Comparison of ENCODE assay signal across 27 mouse cellular contexts in the genomic region with DNA sequence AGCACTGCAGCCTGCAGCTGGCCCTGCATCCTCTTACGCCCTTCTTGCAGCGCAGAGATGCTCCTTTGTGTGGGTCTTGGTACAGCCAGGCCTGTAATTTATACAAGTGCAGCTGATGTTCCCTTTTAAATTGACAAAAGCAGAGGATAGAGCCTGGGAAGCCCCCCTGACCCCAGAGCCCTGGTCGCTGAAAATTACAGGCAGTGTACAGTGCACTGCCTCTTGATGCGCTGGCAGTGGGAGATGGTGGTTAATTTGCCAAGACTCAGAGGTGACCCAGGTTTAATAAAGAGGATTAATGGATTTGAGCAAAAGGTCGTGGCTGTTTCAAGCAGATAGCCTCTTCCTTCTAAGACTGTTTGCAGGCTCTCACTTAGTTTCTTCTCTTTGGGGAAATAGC. TPM values are rescaled to one million over a fixed set of nuclear protein-coding genes. Genes with fewer than 3 reads are reported as not detected.
A peak's percentile ranks its signal among the peaks of the same experiment; 100 is the strongest.
DNase-seq lines count a peak whose midpoint lies in the region; ATAC-seq and TF ChIP-seq lines count a peak whose summit lies in the region.
"Had no signal": no experiment of that assay in that cellular context is flagged by ENCODE, and none has a peak within 500 bp of the region (broad histone marks: within the 10 kb centered on the region; RNA-seq: fewer than 3 reads in every experiment).

No protein-coding gene starts in this region.

- no peaks in the 10 kb centered on the region for H3K27me3 ChIP-seq in hindbrain, postnatal 0 days (ENCODE audit: insufficient read depth, low read length)
- H3K27me3 ChIP-seq in hindbrain, embryonic 16.5 days (replicated peaks; ENCODE audit: control insufficient read depth, insufficient read depth, low read length), result no peaks in the 10 kb centered on the region
- H3K27me3 ChIP-seq in midbrain, embryonic 12.5 days, result no peaks in the 10 kb centered on the region
- H3K27me3 ChIP-seq in midbrain, embryonic 15.5 days (replicated peaks), result no peaks in the 10 kb centered on the region
- H3K27me3 ChIP-seq in midbrain, embryonic 14.5 days (ENCODE audit: control insufficient read depth, insufficient read depth, low read length), result no peaks in the 10 kb centered on the region
- H3K27me3 ChIP-seq: embryonic facial prominence, embryonic 13.5 days; forebrain, embryonic 13.5 days; heart, embryonic 12.5 days; heart, embryonic 15.5 days; hindbrain, embryonic 13.5 days had no signal

- H3K9ac ChIP-seq in hindbrain, postnatal 0 days (replicated peaks; ENCODE audit: low read length), result no peak overlapping the region
- no peak overlapping the region for H3K9ac ChIP-seq in hindbrain, embryonic 16.5 days (ENCODE audit: low read depth, low read length)
- H3K9ac ChIP-seq in midbrain, embryonic 12.5 days (replicated peaks), result no peak overlapping the region
- H3K9ac ChIP-seq in midbrain, embryonic 15.5 days, result no peak overlapping the region
- H3K9ac ChIP-seq in midbrain, embryonic 14.5 days (replicated peaks; ENCODE audit: low read length), result no peak overlapping the region
- H3K9ac ChIP-seq: embryonic facial prominence, embryonic 13.5 days; forebrain, embryonic 13.5 days; heart, embryonic 12.5 days; heart, embryonic 15.5 days; hindbrain, embryonic 13.5 days had no signal

- TF ChIP-seq CTCF in hindbrain, postnatal 0 days (IDR thresholded peaks at IDR 0.05; ENCODE audit: low read depth), result no peak

- H3K36me3 ChIP-seq in hindbrain, postnatal 0 days (ENCODE audit: insufficient read depth, low read length), result no peaks in the 10 kb centered on the region
- no peaks in the 10 kb centered on the region for H3K36me3 ChIP-seq in hindbrain, embryonic 16.5 days (ENCODE audit: control insufficient read depth, insufficient read depth, low read length)
- H3K36me3 ChIP-seq in midbrain, embryonic 12.5 days, result no peaks in the 10 kb centered on the region
- no peaks in the 10 kb centered on the region for H3K36me3 ChIP-seq in midbrain, embryonic 15.5 days (replicated peaks)
- no peaks in the 10 kb centered on the region for H3K36me3 ChIP-seq in midbrain, embryonic 14.5 days (ENCODE audit: control insufficient read depth, insufficient read depth, low read length)
- H3K36me3 ChIP-seq: embryonic facial prominence, embryonic 10.5 days; embryonic facial prominence, embryonic 13.5 days; heart, embryonic 12.5 days; heart, embryonic 15.5 days; hindbrain, embryonic 10.5 days; hindbrain, embryonic 13.5 days had no signal

- H3K4me3 ChIP-seq in hindbrain, postnatal 0 days (ENCODE audit: low read length), result no peak overlapping the region
- no peak overlapping the region for H3K4me3 ChIP-seq in hindbrain, embryonic 16.5 days (ENCODE audit: low read length)
- no peak overlapping the region for H3K4me3 ChIP-seq in midbrain, embryonic 12.5 days
- H3K4me3 ChIP-seq in midbrain, embryonic 15.5 days, result no peak overlapping the region
- no peak overlapping the region for H3K4me3 ChIP-seq in midbrain, embryonic 14.5 days (replicated peaks; ENCODE audit: low read depth, low read length)
- H3K4me3 ChIP-seq: embryonic facial prominence, embryonic 10.5 days; embryonic facial prominence, embryonic 13.5 days; erythroblast, embryonic 14.5 days; forebrain, embryonic 13.5 days; heart, embryonic 12.5 days; heart, embryonic 15.5 days; hindbrain, embryonic 10.5 days; hindbrain, embryonic 13.5 days had no signal

- peaks cover 4% of the 10 kb centered on the region; the same call in 1 of the 2 replicates for H3K4me1 ChIP-seq in hindbrain, postnatal 0 days (ENCODE audit: insufficient read depth, low read length)
- H3K4me1 ChIP-seq in hindbrain, embryonic 16.5 days (ENCODE audit: control insufficient read depth, insufficient read depth, low read depth, low read length), result no peaks in the 10 kb centered on the region
- H3K4me1 ChIP-seq in midbrain, embryonic 12.5 days, result peaks cover 4% of the 10 kb centered on the region; the same call in 1 of the 2 replicates
- H3K4me1 ChIP-seq in midbrain, embryonic 15.5 days, result no peaks in the 10 kb centered on the region
- H3K4me1 ChIP-seq in midbrain, embryonic 14.5 days (ENCODE audit: control insufficient read depth, insufficient read depth, low read length), result no peaks in the 10 kb centered on the region
- H3K4me1 ChIP-seq: embryonic facial prominence, embryonic 13.5 days; forebrain, embryonic 13.5 days; heart, embryonic 12.5 days; heart, embryonic 15.5 days had no signal

- 54% methylated on average over 5 of the region's 5 CpGs for WGBS in hindbrain, postnatal 0 days
- WGBS in hindbrain, embryonic 16.5 days, result 58% methylated on average over 5 of the region's 5 CpGs
- 45% methylated on average over 5 of the region's 5 CpGs for WGBS in midbrain, embryonic 12.5 days
- 48% methylated on average over 5 of the region's 5 CpGs for WGBS in midbrain, embryonic 15.5 days
- 53% methylated on average over 5 of the region's 5 CpGs for WGBS in midbrain, embryonic 14.5 days

- no peaks in the 10 kb centered on the region for H3K9me3 ChIP-seq in hindbrain, postnatal 0 days (ENCODE audit: low read length)
- no peaks in the 10 kb centered on the region for H3K9me3 ChIP-seq in hindbrain, embryonic 16.5 days (ENCODE audit: control insufficient read depth, low read length)
- no peaks in the 10 kb centered on the region for H3K9me3 ChIP-seq in midbrain, embryonic 12.5 days
- H3K9me3 ChIP-seq in midbrain, embryonic 15.5 days, result no peaks in the 10 kb centered on the region
- no peaks in the 10 kb centered on the region for H3K9me3 ChIP-seq in midbrain, embryonic 14.5 days (ENCODE audit: control insufficient read depth, low read length)
- H3K9me3 ChIP-seq: embryonic facial prominence, embryonic 10.5 days; embryonic facial prominence, embryonic 13.5 days; forebrain, embryonic 13.5 days; heart, embryonic 12.5 days; heart, embryonic 15.5 days; hindbrain, embryonic 10.5 days; hindbrain, embryonic 13.5 days had no signal

- no peak overlapping the region for H3K4me2 ChIP-seq in hindbrain, postnatal 0 days (ENCODE audit: low read depth, low read length)
- no peak overlapping the region for H3K4me2 ChIP-seq in hindbrain, embryonic 16.5 days (ENCODE audit: low read length)
- H3K4me2 ChIP-seq in midbrain, embryonic 12.5 days (replicated peaks), result no peak overlapping the region
- no peak overlapping the region for H3K4me2 ChIP-seq in midbrain, embryonic 15.5 days
- no peak overlapping the region for H3K4me2 ChIP-seq in midbrain, embryonic 14.5 days (ENCODE audit: low read length)
- H3K4me2 ChIP-seq: embryonic facial prominence, embryonic 13.5 days; forebrain, embryonic 13.5 days; heart, embryonic 12.5 days; heart, embryonic 15.5 days; hindbrain, embryonic 13.5 days had no signal

- ATAC-seq in hindbrain, postnatal 0 days, result peak; percentile 24; the same call in 1 of the 2 replicates
- ATAC-seq in hindbrain, embryonic 16.5 days, result no peak
- peak; percentile 54; the same call in 1 of the 2 replicates for ATAC-seq in midbrain, embryonic 12.5 days (ENCODE audit: low FRiP score, low read depth)
- ATAC-seq in midbrain, embryonic 15.5 days (replicated peaks), result no peak
- no peak for ATAC-seq in midbrain, embryonic 14.5 days (ENCODE audit: low FRiP score, low TSS enrichment)
- ATAC-seq: CD4-positive, CD25-positive, alpha-beta regulatory T cell, adult 4 months; forebrain, embryonic 13.5 days had no signal

- no peak for DNase-seq in hindbrain, postnatal 0 days (ENCODE audit: low spot score)
- DNase-seq in midbrain, embryonic 14.5 days, result peak; percentile 23
- DNase-seq in kidney, adult 8-10 months, result no peak
- DNase-seq: adrenal gland, adult 2 months; adrenal gland, postnatal 14 days; cerebellum, adult 11-12 months; cerebellum, adult 8-10 months; cerebellum, postnatal 10 days; cerebellum, postnatal 36 days; embryo, embryonic 11 days; gastrocnemius, postnatal 25 days; heart, adult 18-20 months; heart, postnatal 10 days; heart, postnatal 36 days had no signal

- no peak overlapping the region for H3K27ac ChIP-seq in hindbrain, postnatal 0 days
- no peak overlapping the region for H3K27ac ChIP-seq in hindbrain, embryonic 16.5 days (ENCODE audit: low read depth, low read length)
- H3K27ac ChIP-seq in midbrain, embryonic 12.5 days (replicated peaks), result peak overlapping the region; percentile 52; the same call in 1 of the 2 replicates
- no peak overlapping the region for H3K27ac ChIP-seq in midbrain, embryonic 15.5 days
- no peak overlapping the region for H3K27ac ChIP-seq in midbrain, embryonic 14.5 days (replicated peaks; ENCODE audit: low read depth, low read length)
- H3K27ac ChIP-seq: embryonic facial prominence, embryonic 10.5 days; embryonic facial prominence, embryonic 13.5 days; forebrain, embryonic 13.5 days; heart, embryonic 15.5 days; hindbrain, embryonic 10.5 days; hindbrain, embryonic 13.5 days had no signal

RNA-seq across cellular contexts. Expression of gene Opcml, which starts 39.9 kb away (rescaled TPM):
- total RNA-seq in hindbrain, postnatal 0 days (2014; rRNA removed), result 88.2 and 102 TPM in 2 replicates
- 48.3 and 51.3 TPM in 2 replicates for polyA plus RNA-seq in hindbrain, postnatal 0 days (2015; fragmentation: Nextera tagmentation; extraction: Ambion mirVana)
- 49.0 and 61.4 TPM in 2 replicates for polyA plus RNA-seq in hindbrain, embryonic 16.5 days (2015; fragmentation: Nextera tagmentation; extraction: Ambion mirVana)
- 6.6 and 7.0 TPM in 2 replicates for polyA plus RNA-seq in midbrain, embryonic 12.5 days (2016; fragmentation: Nextera tagmentation; extraction: Ambion mirVana)
- 49.3 and 58.4 TPM in 2 replicates for polyA plus RNA-seq in midbrain, embryonic 15.5 days (2015; fragmentation: Nextera tagmentation; extraction: Ambion mirVana)
- 36.5 and 47.8 TPM in 2 replicates for polyA plus RNA-seq in midbrain, embryonic 14.5 days (2014; fragmentation: Nextera tagmentation; extraction: Ambion mirVana)
- total RNA-seq: MEL had no signal
- polyA plus RNA-seq: CD4-positive, CD25-positive, alpha-beta regulatory T cell, adult 4 months had no signal

Comparison
In these comparisons a context has a peak if more than half of its experiments do, and no peak if none do; other contexts are left out.
1. ATAC-seq: peak in hindbrain, postnatal 0 days (single experiment) and midbrain, embryonic 12.5 days (single experiment); none in hindbrain, embryonic 16.5 days (single experiment), midbrain, embryonic 15.5 days (single experiment) and midbrain, embryonic 14.5 days (single experiment).